ENCODE assay signal across 24 mouse cellular contexts in the genomic region with DNA sequence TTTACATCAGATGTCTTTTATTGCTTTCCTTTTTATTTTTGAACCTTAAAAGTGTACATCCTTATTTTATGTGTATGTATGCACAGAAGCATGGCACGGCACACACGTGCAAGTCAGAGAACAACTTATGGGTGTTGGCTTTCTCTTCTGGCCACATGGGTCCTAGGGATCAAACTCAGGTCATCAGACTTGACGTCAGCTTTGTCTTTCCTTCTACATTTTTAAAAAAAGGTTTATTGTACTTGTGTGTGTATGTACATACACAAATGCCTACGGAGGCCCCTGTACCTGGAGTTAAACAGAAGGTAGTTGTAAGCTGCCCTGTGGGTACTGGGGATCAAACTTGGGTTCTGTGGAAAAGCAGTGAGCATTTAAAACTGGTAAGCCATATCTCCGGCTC.
"Had no signal": no experiment of that assay in that cellular context is flagged by ENCODE, and none has a peak within 500 bp of the region (broad histone marks: within the 10 kb centered on the region; RNA-seq: fewer than 3 reads in every experiment).

No protein-coding gene starts in this region.

- H3K36me3 ChIP-seq: intestine, embryonic 15.5 days; limb, embryonic 12.5 days; liver, embryonic 12.5 days; liver, embryonic 15.5 days; lung, embryonic 15.5 days; midbrain, embryonic 10.5 days; midbrain, embryonic 13.5 days; neural tube, embryonic 13.5 days had no signal

- H3K9me3 ChIP-seq: intestine, embryonic 15.5 days; limb, embryonic 12.5 days; liver, embryonic 12.5 days; liver, embryonic 15.5 days; lung, embryonic 15.5 days; megakaryocyte, embryonic 14.5 days; midbrain, embryonic 10.5 days; midbrain, embryonic 13.5 days; neural tube, embryonic 13.5 days had no signal

- H3K9ac ChIP-seq: intestine, embryonic 15.5 days; limb, embryonic 12.5 days; liver, embryonic 12.5 days; liver, embryonic 15.5 days; lung, embryonic 15.5 days; midbrain, embryonic 13.5 days; neural tube, embryonic 13.5 days had no signal

- H3K27ac ChIP-seq: intestine, embryonic 15.5 days; left cerebral cortex, adult 2 months; limb, embryonic 12.5 days; liver, embryonic 12.5 days; liver, embryonic 15.5 days; lung, embryonic 15.5 days; midbrain, embryonic 10.5 days; midbrain, embryonic 13.5 days; neural tube, embryonic 13.5 days had no signal

- ATAC-seq: intestine, embryonic 15.5 days; liver, embryonic 12.5 days; midbrain, embryonic 13.5 days; midbrain, embryonic 16.5 days had no signal

- H3K27me3 ChIP-seq: intestine, embryonic 15.5 days; limb, embryonic 12.5 days; liver, embryonic 12.5 days; liver, embryonic 15.5 days; lung, embryonic 15.5 days; megakaryocyte, embryonic 14.5 days; midbrain, embryonic 13.5 days; neural tube, embryonic 13.5 days had no signal

- H3K4me2 ChIP-seq: intestine, embryonic 15.5 days; limb, embryonic 12.5 days; liver, embryonic 12.5 days; liver, embryonic 15.5 days; lung, embryonic 15.5 days; midbrain, embryonic 13.5 days; neural tube, embryonic 13.5 days had no signal

- DNase-seq: kidney, adult 11 months; kidney, adult 8-10 months; kidney, postnatal 10 days; layer of hippocampus, postnatal 36 days; liver; lung, adult 18-20 months; lung, postnatal 10 days; lung, postnatal 36 days; retina, postnatal 1 day; right cerebral cortex, postnatal 25 days; spleen, adult 18-20 months; thymus, postnatal 25 days had no signal

- H3K4me3 ChIP-seq: intestine, embryonic 15.5 days; left cerebral cortex, adult 2 months; limb, embryonic 12.5 days; liver, embryonic 12.5 days; liver, embryonic 15.5 days; lung, embryonic 15.5 days; megakaryocyte, embryonic 14.5 days; midbrain, embryonic 10.5 days; midbrain, embryonic 13.5 days; myocyte; neural tube, embryonic 13.5 days had no signal
